Mouse (Mus musculus) forebrain, postnatal 0 days (tissue): ENCODE measurements around the gene Jmjd8. TPM values are rescaled to one million over a fixed set of nuclear protein-coding genes. Genes with fewer than 3 reads are reported as not detected.

Experiments used
- ATAC-seq: fragments of 200-750 bp; cut with Nextera tagmentation; 2 replicates; pipeline ENCODE4 v1.8.0; 2017; ENCODE audit warnings: mild to moderate bottlenecking, moderate library complexity
- DNase-seq: peaks from one replicate; pipeline ENCODE4 v3.0.0-alpha.2; 2015
- H3K27ac ChIP-seq: fragments of 300-500 bp; sonication (generic); 2 replicates; pipeline ENCODE4 v1.5.1; 2014; ENCODE audit warnings: low read depth, mild to moderate bottlenecking, antibody characterized with exemption, low read length, moderate library complexity, mixed read lengths
- H3K27me3 ChIP-seq: fragments of 300-500 bp; sonication (generic); 2 replicates; pipeline ENCODE4 v1.6.1; 2014; ENCODE audit warnings: mild to moderate bottlenecking, low read length, mixed read lengths; ENCODE audit not compliant: insufficient read depth
- H3K36me3 ChIP-seq: fragments of 300-500 bp; sonication (generic); 2 replicates; pipeline ENCODE4 v1.6.1; 2014; ENCODE audit warnings: mild to moderate bottlenecking, moderate library complexity; ENCODE audit not compliant: insufficient read depth
- H3K4me1 ChIP-seq: fragments of 300-500 bp; sonication (generic); 2 replicates; pipeline ENCODE4 v1.6.1; 2014; ENCODE audit warnings: antibody characterized with exemption; ENCODE audit not compliant: insufficient read depth
- H3K4me2 ChIP-seq: fragments of 300-500 bp; sonication (generic); 2 replicates; pipeline ENCODE4 v1.6.1; 2014; ENCODE audit warnings: low read depth, mild to moderate bottlenecking, moderate library complexity
- H3K4me3 ChIP-seq: fragments of 300-500 bp; sonication (generic); 2 replicates; pipeline ENCODE4 v1.5.1; 2014; ENCODE audit warnings: low read depth, low read length, mixed read lengths
- H3K9ac ChIP-seq: fragments of 300-500 bp; sonication (generic); 2 replicates; pipeline ENCODE4 v1.6.1; 2014; ENCODE audit warnings: mild to moderate bottlenecking
- H3K9me3 ChIP-seq: fragments of 300-500 bp; sonication (generic); 2 replicates; pipeline ENCODE4 v1.6.1; 2016; ENCODE audit warnings: low read length
- CTCF ChIP-seq: sonication (generic); IDR thresholded peaks from 2 replicates; pipeline ENCODE4 v1.5.1; 2016; ENCODE audit warnings: antibody characterized with exemption, control low read depth, low read depth
- WGBS: fragments of 180-500 bp; shearing (Covaris S2); extraction: QIAGEN DNeasy Blood & Tissue Kit; methylation state at CpG from one replicate; pipeline ENCODE4 v1.1.7; 2014; 5-methylcytosine and 5-hydroxymethylcytosine counted together
- polyA plus RNA-seq: library from polyadenylated mRNA; unstranded; fragments of >200 nt; fragmentation: Nextera tagmentation; extraction: Ambion mirVana; gene quantifications from 2 replicates; pipeline ENCODE4 v1.2.1, GENCODE M21; 2015
- total RNA-seq: library from RNA; depleted of rRNA; stranded (reverse); fragments of >200 nt; gene quantifications from 2 replicates; pipeline ENCODE4 v1.2.3, GENCODE M21; 2014

The Jmjd8 gene
- total and polyA plus RNA-seq, 2 experiments from 2014 or later = 49.5 to 52.2 TPM

- no peaks in the 10 kb centered on the region for H3K27me3 ChIP-seq
- no peaks in the 10 kb centered on the region for H3K9me3 ChIP-seq
- WGBS = 96% methylated on average over 22 of the region's 22 CpGs
- no peak within 1 kb of the TSS for H3K4me2 ChIP-seq
- no peak within 1 kb of the TSS for H3K4me3 ChIP-seq
- H3K36me3 ChIP-seq = peaks cover 38% of the 10 kb centered on the region
- H3K9ac ChIP-seq = no peak within 1 kb of the TSS
- H3K27ac ChIP-seq = no peak within 1 kb of the TSS
- TF ChIP-seq CTCF = no peak
- ATAC-seq (no peak), DNase-seq (no peak)
- peaks cover 22% of the 10 kb centered on the region for H3K4me1 ChIP-seq
Measured at GRCm38 (mm10) chr17:25841117-25841880, 12.6 kb downstream of the Jmjd8 start, which contains the start of gene Gm20683. Gm20683 (minus strand) TSS chr17:25841763.

GRCm38 (mm10) chr17:25842509-25842908, 13.8 kb downstream of the Jmjd8 start:
- no peak for DNase-seq
- TF ChIP-seq CTCF = no peak
- no peaks in the 10 kb centered on the region for H3K27me3 ChIP-seq
- H3K27ac ChIP-seq = no peak overlapping the region
- no peaks in the 10 kb centered on the region for H3K9me3 ChIP-seq
- peaks cover 14% of the 10 kb centered on the region for H3K4me1 ChIP-seq
- ATAC-seq = no peak
- no peak overlapping the region for H3K4me2 ChIP-seq
- H3K36me3 ChIP-seq = peaks cover 38% of the 10 kb centered on the region
- H3K4me3 ChIP-seq = no peak overlapping the region
- 81% methylated on average over 3 of the region's 3 CpGs for WGBS
- H3K9ac ChIP-seq = no peak overlapping the region

GRCm38 (mm10) chr17:25843122-25843521, 14.5 kb downstream of the Jmjd8 start:
- TF ChIP-seq CTCF = no peak
- Histone ChIP-seq H3K9ac (peak overlapping the region; percentile 80; the same call in 1 of the 2 replicates), H3K27ac (no peak overlapping the region), H3K9me3 (no peaks in the 10 kb centered on the region), H3K4me2 (peak overlapping the region; percentile 96), H3K4me3 (no peak overlapping the region), H3K27me3 (no peaks in the 10 kb centered on the region), H3K36me3 (peaks cover 42% of the 10 kb centered on the region), H3K4me1 (peaks cover 8% of the 10 kb centered on the region; the same call in 1 of the 2 replicates)
- DNase-seq (no peak), ATAC-seq (no peak)
- WGBS = 92% methylated on average over 4 of the region's 4 CpGs

GRCm38 (mm10) chr17:25843636-25844395, 15.1 kb downstream of the Jmjd8 start:
- Histone ChIP-seq H3K9ac (peak overlapping the region; percentile 80), H3K4me1 (peaks cover 8% of the 10 kb centered on the region; the same call in 1 of the 2 replicates), H3K36me3 (peaks cover 47% of the 10 kb centered on the region), H3K4me2 (peak overlapping the region; percentile 96), H3K27ac (peak overlapping the region; percentile 77), H3K27me3 (no peaks in the 10 kb centered on the region), H3K9me3 (no peaks in the 10 kb centered on the region), H3K4me3 (peak overlapping the region; percentile 85)
- 0 out of 2 replicates have a peak, but pooled peaks have one; percentile 1 for TF ChIP-seq CTCF
- WGBS = 4% methylated on average over 38 of the region's 38 CpGs
- DNase-seq (no peak), ATAC-seq (peak; percentile 54)

GRCm38 (mm10) chr17:25844396-25844901, 15.8 kb downstream of the Jmjd8 start, which contains the start of gene Rhot2:
Rhot2 (minus strand) TSS chr17:25844851.
- peak within 1 kb of the TSS; percentile 80 for H3K9ac ChIP-seq
- peak; percentile 93 for DNase-seq
- H3K4me1 ChIP-seq = peaks cover 8% of the 10 kb centered on the region; the same call in 1 of the 2 replicates
- peak within 1 kb of the TSS; percentile 77 for H3K27ac ChIP-seq
- H3K36me3 ChIP-seq = peaks cover 41% of the 10 kb centered on the region
- peak within 1 kb of the TSS; percentile 85 for H3K4me3 ChIP-seq
- no peaks in the 10 kb centered on the region for H3K27me3 ChIP-seq
- WGBS = under 1% methylated on average over 19 of the region's 21 CpGs
- ATAC-seq = peak; percentile 100
- peak; percentile 84 for TF ChIP-seq CTCF
- H3K9me3 ChIP-seq = no peaks in the 10 kb centered on the region
- H3K4me2 ChIP-seq = peak within 1 kb of the TSS; percentile 96

GRCm38 (mm10) chr17:25860229-25860628, 31.6 kb downstream of the Jmjd8 start:
- TF ChIP-seq CTCF = no peak
- ATAC-seq (no peak), DNase-seq (no peak)
- H3K9ac ChIP-seq = no peak overlapping the region
- H3K4me1 ChIP-seq = peaks cover 12% of the 10 kb centered on the region
- no peaks in the 10 kb centered on the region for H3K9me3 ChIP-seq
- H3K36me3 ChIP-seq = no peaks in the 10 kb centered on the region; the same call in 1 of the 2 replicates
- H3K27me3 ChIP-seq = no peaks in the 10 kb centered on the region
- no peak overlapping the region for H3K4me3 ChIP-seq
- H3K27ac ChIP-seq = no peak overlapping the region
- 92% methylated on average over 6 of the region's 6 CpGs for WGBS
- peak overlapping the region; percentile 87 for H3K4me2 ChIP-seq
